Mouse (Mus musculus): Measurements from ENCODE around the gene Proca1.
A peak's percentile ranks its signal among the peaks of the same experiment; 100 is the strongest.

Gene Proca1

DNA sequence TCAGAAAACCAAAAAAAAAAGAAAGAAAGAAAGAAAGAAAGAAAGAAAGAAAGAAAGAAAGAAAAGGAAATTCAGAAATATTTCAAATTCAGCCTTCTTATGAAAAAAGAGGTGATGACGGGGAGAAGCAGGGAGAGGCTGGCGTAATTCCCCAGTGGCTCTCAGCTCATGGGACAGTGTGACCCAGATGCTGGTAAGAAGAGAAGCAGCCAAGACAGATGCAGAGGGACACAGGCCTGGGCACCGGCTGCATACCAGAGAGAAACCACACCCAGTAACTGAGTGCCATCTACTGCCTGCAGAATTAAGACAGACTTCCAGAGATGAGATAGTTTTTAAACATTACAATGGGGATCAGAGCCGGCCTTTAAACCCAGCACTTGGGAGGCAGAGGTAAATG lies 30.4 kb downstream of the Proca1 start:
- no peak for DNase-seq (ENCODE audit: low spot score in 2 of 2)

- DNase-seq (ENCODE audit: low spot score in 2 of 2): no peak
Observed at GRCm38 (mm10) chr11:78231518-78231917, 38.3 kb downstream of the Proca1 start.

DNA sequence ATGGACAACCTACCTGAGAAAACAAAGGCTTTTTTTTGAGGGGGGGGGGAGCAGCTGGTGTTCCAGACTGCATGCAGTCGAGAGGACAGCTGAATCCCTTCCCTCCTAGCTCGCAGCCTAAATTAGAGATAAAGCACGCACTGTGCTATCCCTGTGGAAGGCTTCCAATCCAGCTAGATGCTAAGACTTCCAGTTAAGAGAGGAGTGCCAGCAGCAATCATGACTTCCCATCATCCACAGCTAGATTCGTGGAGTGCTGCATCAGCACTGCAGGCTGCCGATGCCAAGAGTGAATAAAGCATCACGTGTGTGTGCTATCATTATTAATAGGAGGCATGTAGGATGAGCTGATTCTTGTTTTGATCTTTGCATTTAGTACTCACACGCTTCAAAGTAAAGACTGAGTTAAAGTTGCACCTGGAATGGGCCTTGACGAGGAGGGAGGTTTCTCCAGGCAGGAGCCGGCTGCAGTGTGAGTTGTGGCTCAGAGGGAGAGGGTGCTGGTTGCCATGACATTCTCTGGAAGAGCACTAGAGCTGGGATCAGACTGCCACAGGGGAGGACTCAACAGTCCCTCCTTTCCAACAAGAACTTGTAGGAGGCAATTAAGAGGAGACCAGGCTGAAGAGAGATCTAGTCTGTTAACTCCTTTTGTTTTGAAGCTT lies 47.1 kb downstream of the Proca1 start:
- peak; percentile 17 to 29 for DNase-seq (ENCODE audit: low spot score in 2 of 2)

DNA sequence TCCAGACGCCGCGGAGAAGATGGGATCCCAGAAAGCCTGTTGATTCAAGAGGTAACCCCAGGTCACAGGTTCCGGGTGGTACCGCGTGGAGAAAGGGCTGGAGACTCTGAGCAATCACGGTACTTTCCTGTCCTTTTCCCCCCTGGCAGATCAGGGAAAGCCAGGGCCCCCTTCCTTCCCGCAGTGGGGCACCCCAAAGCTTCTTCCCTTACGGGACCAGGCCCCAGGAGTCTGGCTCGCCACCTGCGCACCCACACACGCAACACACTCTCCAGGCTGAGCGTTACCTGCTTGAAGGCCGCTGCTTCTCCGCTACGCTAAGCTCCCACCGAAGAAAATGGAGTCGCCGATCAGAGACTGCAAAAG lies 52.1 kb downstream of the Proca1 start:
- DNase-seq (ENCODE audit: low spot score in 2 of 2): no peak

DNA sequence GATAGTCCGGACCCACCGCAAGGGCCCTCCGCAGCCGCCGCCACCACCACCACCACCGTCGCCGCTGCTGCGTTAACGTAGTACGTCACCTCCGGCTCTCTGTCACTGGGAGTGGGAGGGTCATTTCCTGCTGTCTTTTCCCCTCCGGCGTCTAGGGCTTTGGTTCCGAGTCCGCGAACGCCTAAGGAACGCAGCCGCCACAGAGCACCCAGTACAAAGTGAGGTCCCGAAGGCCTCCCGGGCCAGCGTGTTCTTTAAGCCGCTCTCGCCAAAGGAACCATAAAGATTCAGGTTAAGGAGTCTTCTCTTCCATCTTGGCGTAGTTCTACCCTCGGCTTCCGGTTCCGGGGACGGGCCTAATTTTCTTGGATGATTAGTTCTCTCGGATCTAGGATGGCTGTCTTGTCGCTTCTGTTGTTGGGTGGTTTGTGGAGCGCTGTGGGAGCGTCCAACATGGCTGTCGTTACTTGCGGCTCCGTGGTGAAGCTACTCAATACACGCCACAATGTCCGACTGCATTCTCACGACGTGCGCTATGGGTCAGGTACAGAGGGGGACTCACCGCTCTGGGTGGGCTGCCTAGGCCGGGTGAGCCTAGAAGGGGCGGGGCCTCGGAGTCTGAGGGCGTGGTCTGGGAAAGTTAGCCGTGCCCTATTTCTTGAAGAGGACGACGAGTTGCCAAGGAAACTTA lies 52.6 kb downstream of the Proca1 start, which contains the start of the genes Sdf2 and Supt6:
Sdf2 (plus strand) TSS at position 120 of the 691 bp plus-strand sequence.
Supt6 (minus strand) TSS at position 361 of the 691 bp plus-strand sequence.
- DNase-seq (ENCODE audit: low spot score in 2 of 2): peak; percentile 76 to 78

- DNase-seq (ENCODE audit: low spot score in 2 of 2): no peak
Observed at GRCm38 (mm10) chr11:78246318-78247011, 53.3 kb downstream of the Proca1 start.

DNA sequence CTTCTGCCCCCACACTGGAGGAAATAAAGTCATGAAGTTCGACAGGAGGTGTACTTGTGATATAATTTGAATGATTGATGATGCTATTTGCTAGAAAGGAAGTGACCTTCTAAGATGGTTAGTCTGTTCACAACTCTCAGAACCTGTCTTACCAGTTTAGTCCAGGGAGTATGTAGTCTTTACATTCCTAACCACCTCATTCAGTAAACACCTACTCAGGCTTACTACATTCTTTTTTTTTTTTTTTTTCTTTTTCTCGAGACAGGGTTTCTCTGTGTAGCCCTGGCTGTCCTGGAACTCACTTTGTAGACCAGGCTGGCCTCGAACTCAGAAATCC lies 53.8 kb downstream of the Proca1 start:
- no peak for DNase-seq (ENCODE audit: low spot score in 2 of 2)

DNA sequence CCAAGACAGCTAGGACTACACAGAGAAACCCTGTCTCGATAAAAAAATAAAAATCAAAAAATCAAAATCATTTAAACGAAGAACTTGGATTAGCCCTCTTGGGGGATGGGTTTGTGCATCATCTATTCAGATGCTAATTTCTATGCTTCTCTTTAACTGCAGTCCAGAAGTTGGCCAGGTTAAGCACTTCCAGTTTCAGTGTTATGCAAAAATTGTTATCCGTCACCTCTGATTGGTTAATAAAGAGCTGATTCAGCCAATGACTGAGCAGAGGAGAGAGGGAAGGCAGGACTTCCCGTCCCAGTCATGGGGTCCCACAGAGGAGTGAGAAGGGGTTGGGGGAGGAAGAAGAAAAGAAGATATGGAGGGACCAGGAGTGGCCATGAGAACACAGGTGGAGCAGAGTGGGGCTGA lies 54.5 kb downstream of the Proca1 start:
- no peak for DNase-seq (ENCODE audit: low spot score in 2 of 2)

Data from frontal cortex, postnatal 25 days (tissue).